Mouse (Mus musculus) midbrain, postnatal 0 days (tissue): ENCODE results near the gene Cyp21a1. TPM values are rescaled to one million over a fixed set of nuclear protein-coding genes. Genes with fewer than 3 reads are reported as not detected.
A peak's percentile ranks its signal among the peaks of the same experiment; 100 is the strongest.

Source experiments
- ATAC-seq: fragments of 200-750 bp; cut with Nextera tagmentation; 2 replicates; pipeline ENCODE4 v1.8.0; 2017; ENCODE audit warnings: moderate number of reproducible peaks, mild to moderate bottlenecking, moderate TSS enrichment, moderate library complexity; ENCODE audit not compliant: low FRiP score
- DNase-seq: peaks from one replicate; pipeline ENCODE4 v3.0.0-alpha.2; 2015; ENCODE audit warnings: low spot score
- H3K27ac ChIP-seq: fragments of 300-500 bp; sonication (generic); 2 replicates; pipeline ENCODE4 v1.5.1; 2014; ENCODE audit warnings: low read depth, mild to moderate bottlenecking, low read length, mixed read lengths
- H3K27me3 ChIP-seq: fragments of 300-500 bp; sonication (generic); 2 replicates; pipeline ENCODE4 v1.6.1; 2014; ENCODE audit warnings: low read length, control low read depth, mixed read lengths; ENCODE audit not compliant: insufficient read depth
- H3K36me3 ChIP-seq: fragments of 300-500 bp; sonication (generic); 2 replicates; pipeline ENCODE4 v1.6.1; 2014; ENCODE audit warnings: low read length, control low read depth, mixed read lengths; ENCODE audit not compliant: insufficient read depth
- H3K4me1 ChIP-seq: fragments of 300-500 bp; sonication (generic); 2 replicates; pipeline ENCODE4 v1.6.1; 2014; ENCODE audit warnings: mild to moderate bottlenecking, control low read depth, antibody characterized with exemption, low read length, mixed read lengths; ENCODE audit not compliant: insufficient read depth
- H3K4me2 ChIP-seq: fragments of 300-500 bp; sonication (generic); 2 replicates; pipeline ENCODE4 v1.6.1; 2014; ENCODE audit warnings: low read depth, mild to moderate bottlenecking, low read length, mixed read lengths; ENCODE audit not compliant: poor library complexity, severe bottlenecking
- H3K4me3 ChIP-seq: fragments of 300-500 bp; sonication (generic); 2 replicates; pipeline ENCODE4 v1.5.1; 2014; ENCODE audit warnings: low read depth, mild to moderate bottlenecking, low read length, moderate library complexity
- H3K9ac ChIP-seq: fragments of 300-500 bp; sonication (generic); replicated peaks from 2 replicates; pipeline ENCODE4 v1.6.1; 2014; ENCODE audit warnings: mild to moderate bottlenecking, low read length, moderate library complexity, mixed read lengths; ENCODE audit not compliant: poor library complexity, severe bottlenecking
- H3K9me3 ChIP-seq: fragments of 300-500 bp; sonication (generic); 2 replicates; pipeline ENCODE4 v1.6.1; 2016; ENCODE audit warnings: low read length, control low read depth
- CTCF ChIP-seq: IDR thresholded peaks from 2 replicates; pipeline ENCODE4 v1.5.1; 2016; ENCODE audit warnings: antibody characterized with exemption, mild to moderate bottlenecking
- WGBS: fragments of 180-500 bp; shearing (Covaris S2); extraction: QIAGEN DNeasy Blood & Tissue Kit; methylation state at CpG from one replicate; pipeline ENCODE4 v1.1.7; 2014; 5-methylcytosine and 5-hydroxymethylcytosine counted together
- microRNA-seq: library from miRNA; unstranded; fragments of <30 nt; microRNA quantifications from one replicate; pipeline ENCODE4, GENCODE M21; 2016; ENCODE audit warnings: borderline number of aligned reads
- polyA plus RNA-seq: library from polyadenylated mRNA; unstranded; fragments of >200 nt; fragmentation: Nextera tagmentation; extraction: Ambion mirVana; gene quantifications from 2 replicates; pipeline ENCODE4 v1.2.1, GENCODE M21; 2015
- total RNA-seq: library from RNA; depleted of rRNA; stranded (reverse); fragments of >200 nt; gene quantifications from 2 replicates; pipeline ENCODE4 v1.2.3, GENCODE M21; 2014; rRNA removed

The Cyp21a1 gene
- total and polyA plus RNA-seq, 2 experiments from 2014 or later = not detected

- Histone ChIP-seq H3K4me3 (no peak overlapping the region), H3K4me2 (no peak overlapping the region), H3K9me3 (no peaks in the 10 kb centered on the region), H3K9ac (no peak overlapping the region), H3K4me1 (no peaks in the 10 kb centered on the region), H3K27ac (no peak overlapping the region), H3K36me3 (no peaks in the 10 kb centered on the region), H3K27me3 (no peaks in the 10 kb centered on the region)
- WGBS = 91% methylated on average over 10 of the region's 10 CpGs
- DNase-seq (no peak), ATAC-seq (no peak)
- no peak for TF ChIP-seq CTCF
Measured at GRCm38 (mm10) chr17:34795016-34795415, 9.3 kb downstream of the Cyp21a1 start.

GRCm38 (mm10) chr17:34777680-34778325 is 26.6 kb downstream of the Cyp21a1 start:
- DNase-seq (peak; percentile 1), ATAC-seq (no peak)
- TF ChIP-seq CTCF = no peak
- no peaks in the 10 kb centered on the region for H3K27me3 ChIP-seq
- WGBS = 77% methylated on average over 9 of the region's 9 CpGs
- H3K36me3 ChIP-seq = no peaks in the 10 kb centered on the region
- no peak overlapping the region for H3K9ac ChIP-seq
- H3K27ac ChIP-seq = no peak overlapping the region
- 0 out of 2 replicates have a peak, but pooled peaks cover 9% of the 10 kb centered on the region for H3K9me3 ChIP-seq
- H3K4me2 ChIP-seq = no peak overlapping the region
- H3K4me1 ChIP-seq = no peaks in the 10 kb centered on the region
- no peak overlapping the region for H3K4me3 ChIP-seq

- Histone ChIP-seq H3K4me1 (no peaks in the 10 kb centered on the region), H3K4me2 (no peak overlapping the region), H3K9me3 (no peaks in the 10 kb centered on the region), H3K27me3 (no peaks in the 10 kb centered on the region), H3K9ac (no peak overlapping the region), H3K27ac (no peak overlapping the region), H3K4me3 (no peak overlapping the region), H3K36me3 (no peaks in the 10 kb centered on the region)
- WGBS = 82% methylated on average over 3 of the region's 3 CpGs
- DNase-seq (no peak), ATAC-seq (no peak)
- TF ChIP-seq CTCF = no peak
Measured at GRCm38 (mm10) chr17:34761471-34761870, 42.9 kb downstream of the Cyp21a1 start.

Small RNA genes within 50 kb of the gene (microRNA-seq; reads per million reads assigned to microRNA genes)
- not detected for gene Gm27471
- not detected for gene Mir6970
- 2.3 reads per million for gene Mir6971

Other genes with a start within 250 kb of the Cyp21a1 start
Only the 30 nearest of the 34 such genes appear.
- gene Gpsm3, start 214.8 kb downstream of the Cyp21a1 start, total RNA-seq = 1.2 and 4.4 TPM in 2 replicates
- 5.5 and 6.9 TPM in 2 replicates for gene Gpsm3, start 214.8 kb downstream of the Cyp21a1 start, polyA plus RNA-seq
- gene Pbx2, start 213.3 kb downstream of the Cyp21a1 start, total RNA-seq = 84.8 and 95.6 TPM in 2 replicates
- gene Pbx2, start 213.3 kb downstream of the Cyp21a1 start, polyA plus RNA-seq = 9.5 and 9.6 TPM in 2 replicates
- 1.7 and 2.1 TPM in 2 replicates for gene Ager, start 206.7 kb downstream of the Cyp21a1 start, total RNA-seq
- 1.6 and 2.0 TPM in 2 replicates for gene Ager, start 206.7 kb downstream of the Cyp21a1 start, polyA plus RNA-seq
- gene Rnf5, start 200.9 kb downstream of the Cyp21a1 start, total RNA-seq = 57.6 and 59.0 TPM in 2 replicates
- gene Rnf5, start 200.9 kb downstream of the Cyp21a1 start, polyA plus RNA-seq = 236 and 242 TPM in 2 replicates
- gene Agpat1, start 200.3 kb downstream of the Cyp21a1 start, total RNA-seq = 265 and 383 TPM in 2 replicates
- 103 and 106 TPM in 2 replicates for gene Agpat1, start 200.3 kb downstream of the Cyp21a1 start, polyA plus RNA-seq
- 3.2 and 6.0 TPM in 2 replicates for gene Egfl8, start 188.6 kb downstream of the Cyp21a1 start, total RNA-seq
- gene Egfl8, start 188.6 kb downstream of the Cyp21a1 start, polyA plus RNA-seq = 4.9 and 5.0 TPM in 2 replicates
- 21.1 and 31.0 TPM in 2 replicates for gene Ppt2, start 176.1 kb downstream of the Cyp21a1 start, total RNA-seq
- 18.0 and 20.8 TPM in 2 replicates for gene Ppt2, start 176.1 kb downstream of the Cyp21a1 start, polyA plus RNA-seq
- 9.1 and 15.1 TPM in 2 replicates for gene Prrt1, start 175.0 kb downstream of the Cyp21a1 start, total RNA-seq
- 13.3 and 14.0 TPM in 2 replicates for gene Prrt1, start 175.0 kb downstream of the Cyp21a1 start, polyA plus RNA-seq
- 6.2 and 7.2 TPM in 2 replicates for gene Fkbpl, start 159.8 kb downstream of the Cyp21a1 start, total RNA-seq
- gene Fkbpl, start 159.8 kb downstream of the Cyp21a1 start, polyA plus RNA-seq = 10.7 and 12.9 TPM in 2 replicates
- gene Atf6b, start 157.4 kb downstream of the Cyp21a1 start, total RNA-seq = 47.9 and 57.4 TPM in 2 replicates
- gene Atf6b, start 157.4 kb downstream of the Cyp21a1 start, polyA plus RNA-seq = 83.0 and 86.0 TPM in 2 replicates
- 3.5 and 4.2 TPM in 2 replicates for gene Tnxb, start 134.0 kb downstream of the Cyp21a1 start, total RNA-seq
- gene Tnxb, start 134.0 kb downstream of the Cyp21a1 start, polyA plus RNA-seq = 0.26 and 0.30 TPM in 2 replicates
- gene C4b, start 60.7 kb downstream of the Cyp21a1 start, total RNA-seq = 1.2 and 1.5 TPM in 2 replicates
- gene C4b, start 60.7 kb downstream of the Cyp21a1 start, polyA plus RNA-seq = 0.67 and 0.76 TPM in 2 replicates
- gene Stk19, start 32.4 kb upstream of the Cyp21a1 start, total RNA-seq = 25.8 and 30.4 TPM in 2 replicates
- 48.6 and 50.3 TPM in 2 replicates for gene Stk19, start 32.4 kb upstream of the Cyp21a1 start, polyA plus RNA-seq
- gene Dxo, start 32.5 kb upstream of the Cyp21a1 start, total RNA-seq = 34.5 and 40.7 TPM in 2 replicates
- gene Dxo, start 32.5 kb upstream of the Cyp21a1 start, polyA plus RNA-seq = 56.4 and 59.1 TPM in 2 replicates
- gene Skiv2l, start 45.6 kb upstream of the Cyp21a1 start, total RNA-seq = 81.5 and 98.8 TPM in 2 replicates
- 45.1 and 50.2 TPM in 2 replicates for gene Skiv2l, start 45.6 kb upstream of the Cyp21a1 start, polyA plus RNA-seq
- gene Nelfe, start 45.8 kb upstream of the Cyp21a1 start, total RNA-seq = 33.1 and 35.1 TPM in 2 replicates
- 57.7 and 60.2 TPM in 2 replicates for gene Nelfe, start 45.8 kb upstream of the Cyp21a1 start, polyA plus RNA-seq
- gene Cfb, start 58.0 kb upstream of the Cyp21a1 start, total RNA-seq = 0.09 TPM in 1 of 2 replicates, not detected in the other
- 1.0 and 1.9 TPM in 2 replicates for gene Cfb, start 58.0 kb upstream of the Cyp21a1 start, polyA plus RNA-seq
- gene Zbtb12, start 74.9 kb upstream of the Cyp21a1 start, total RNA-seq = 36.9 and 39.1 TPM in 2 replicates
- gene Zbtb12, start 74.9 kb upstream of the Cyp21a1 start, polyA plus RNA-seq = 7.0 and 8.1 TPM in 2 replicates
- gene Gm20547, start 77.5 kb upstream of the Cyp21a1 start, total RNA-seq = not detected in 2 replicates
- 0.10 and 0.25 TPM in 2 replicates for gene Gm20547, start 77.5 kb upstream of the Cyp21a1 start, polyA plus RNA-seq
- gene C2, start 93.7 kb upstream of the Cyp21a1 start, total RNA-seq = 2.9 and 3.1 TPM in 2 replicates
- 6.0 and 7.0 TPM in 2 replicates for gene C2, start 93.7 kb upstream of the Cyp21a1 start, polyA plus RNA-seq
- 312 and 375 TPM in 2 replicates for gene Ehmt2, start 93.9 kb upstream of the Cyp21a1 start, total RNA-seq
- gene Ehmt2, start 93.9 kb upstream of the Cyp21a1 start, polyA plus RNA-seq = 58.8 and 69.0 TPM in 2 replicates
- 0.49 TPM in 1 of 2 replicates, not detected in the other for gene Slc44a4, start 109.9 kb upstream of the Cyp21a1 start, total RNA-seq
- 0.11 TPM in 1 of 2 replicates, not detected in the other for gene Slc44a4, start 109.9 kb upstream of the Cyp21a1 start, polyA plus RNA-seq
- gene Neu1, start 126.7 kb upstream of the Cyp21a1 start, total RNA-seq = 43.3 and 96.3 TPM in 2 replicates
- gene Neu1, start 126.7 kb upstream of the Cyp21a1 start, polyA plus RNA-seq = 42.7 and 47.3 TPM in 2 replicates
- gene Hspa1b, start 154.7 kb upstream of the Cyp21a1 start, total RNA-seq = 16.8 and 18.2 TPM in 2 replicates
- gene Hspa1b, start 154.7 kb upstream of the Cyp21a1 start, polyA plus RNA-seq = 0.47 and 0.79 TPM in 2 replicates
- gene Gm20481, start 165.4 kb upstream of the Cyp21a1 start, total RNA-seq = not detected in 2 replicates
- gene Gm20481, start 165.4 kb upstream of the Cyp21a1 start, polyA plus RNA-seq = not detected in 2 replicates
- 34.9 TPM in 2 replicates for gene Hspa1a, start 167.6 kb upstream of the Cyp21a1 start, total RNA-seq
- 18.2 and 19.8 TPM in 2 replicates for gene Hspa1a, start 167.6 kb upstream of the Cyp21a1 start, polyA plus RNA-seq
- 1.4 and 1.6 TPM in 2 replicates for gene Hspa1l, start 168.1 kb upstream of the Cyp21a1 start, total RNA-seq
- 0.73 and 0.81 TPM in 2 replicates for gene Hspa1l, start 168.1 kb upstream of the Cyp21a1 start, polyA plus RNA-seq
- gene Lsm2, start 177.3 kb upstream of the Cyp21a1 start, total RNA-seq = 17.6 and 35.3 TPM in 2 replicates
- 93.0 and 94.9 TPM in 2 replicates for gene Lsm2, start 177.3 kb upstream of the Cyp21a1 start, polyA plus RNA-seq
- 89.0 and 97.8 TPM in 2 replicates for gene Vars, start 196.4 kb upstream of the Cyp21a1 start, total RNA-seq
- gene Vars, start 196.4 kb upstream of the Cyp21a1 start, polyA plus RNA-seq = 39.7 and 40.9 TPM in 2 replicates
- 0.19 and 0.44 TPM in 2 replicates for gene Vwa7, start 212.0 kb upstream of the Cyp21a1 start, total RNA-seq
- 0.06 and 0.14 TPM in 2 replicates for gene Vwa7, start 212.0 kb upstream of the Cyp21a1 start, polyA plus RNA-seq